Mouse (Mus musculus): ENCODE data around the gene Ctsz. TPM values are rescaled to one million over a fixed set of nuclear protein-coding genes. Genes with fewer than 3 reads are reported as not detected.

Gene Ctsz
- polyA plus RNA-seq (2015; fragmentation: Nextera tagmentation; extraction: Ambion mirVana) = 106 and 155 TPM in 2 replicates

GRCm38 (mm10) chr2:174438737-174439449 is at the start of gene Ctsz:
Gene Ctsz, minus strand, starts transcription at chr2:174439039.

GRCm38 (mm10) chr2:174472818-174473549 is 34.1 kb upstream of the Ctsz start, which contains the start of gene Prelid3b:
Gene Prelid3b, minus strand, starts transcription at chr2:174473081.

DNA sequence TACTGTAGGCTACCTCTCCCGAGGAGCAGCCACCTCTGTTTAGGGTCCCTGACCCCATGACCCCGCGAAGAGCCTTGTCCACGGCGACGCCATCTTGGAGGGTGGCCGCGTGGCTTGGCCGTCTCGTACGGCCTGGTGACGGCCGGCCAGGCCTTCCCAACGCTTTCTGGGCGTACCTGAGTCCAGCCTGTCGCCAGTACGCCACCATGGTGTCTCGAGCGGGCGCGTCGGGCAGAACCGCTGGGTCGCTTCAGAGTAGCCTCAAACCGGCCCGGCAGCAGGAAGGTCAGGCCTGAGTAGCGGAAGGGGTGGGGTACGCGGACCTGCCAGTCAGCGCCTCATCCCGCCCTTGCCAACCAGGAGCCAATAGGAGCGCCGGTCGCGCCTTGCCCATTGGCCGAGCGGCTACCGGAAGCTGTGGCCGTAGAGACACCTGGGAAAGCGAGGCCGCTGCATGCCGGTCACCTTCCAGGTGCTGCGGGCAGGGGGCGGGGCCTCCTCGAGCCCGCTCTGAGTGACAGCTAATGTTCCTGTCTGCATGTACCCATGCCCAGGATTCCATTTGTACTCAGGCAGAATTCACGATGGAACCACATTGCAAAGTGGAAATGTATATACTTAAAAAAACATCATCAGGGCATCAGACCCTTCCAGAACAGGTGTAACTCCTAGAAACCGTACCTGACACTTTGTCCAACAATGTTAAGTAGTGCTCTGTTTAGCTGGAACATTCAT is 25.1 kb upstream of the Ctsz start, which contains the start of gene Atp5e:
Atp5e (minus strand) TSS at position 317 of the 735 bp plus-strand sequence.

DNA sequence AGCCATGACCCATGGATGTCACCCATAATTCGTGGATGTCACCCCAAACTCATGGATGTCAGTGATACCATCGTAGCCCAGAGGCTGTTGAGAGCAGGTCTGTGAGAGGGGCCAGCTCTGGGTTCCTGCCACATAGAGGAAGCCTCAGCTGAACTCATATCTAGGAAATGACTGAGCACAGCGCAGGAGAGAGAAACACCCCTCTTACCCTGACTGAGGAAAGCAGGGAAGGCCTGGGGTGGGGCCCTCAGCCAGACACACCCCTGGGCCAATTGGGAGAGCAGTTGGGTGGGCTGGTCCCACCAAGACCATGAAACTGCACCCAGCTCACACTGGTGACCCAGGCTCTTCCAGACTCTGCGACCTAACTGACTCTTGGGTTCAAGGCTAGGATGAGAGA is 11.5 kb upstream of the Ctsz start, which contains the start of gene Tubb1:
Tubb1 (plus strand) TSS at position 343 of the 400 bp plus-strand sequence.

DNA sequence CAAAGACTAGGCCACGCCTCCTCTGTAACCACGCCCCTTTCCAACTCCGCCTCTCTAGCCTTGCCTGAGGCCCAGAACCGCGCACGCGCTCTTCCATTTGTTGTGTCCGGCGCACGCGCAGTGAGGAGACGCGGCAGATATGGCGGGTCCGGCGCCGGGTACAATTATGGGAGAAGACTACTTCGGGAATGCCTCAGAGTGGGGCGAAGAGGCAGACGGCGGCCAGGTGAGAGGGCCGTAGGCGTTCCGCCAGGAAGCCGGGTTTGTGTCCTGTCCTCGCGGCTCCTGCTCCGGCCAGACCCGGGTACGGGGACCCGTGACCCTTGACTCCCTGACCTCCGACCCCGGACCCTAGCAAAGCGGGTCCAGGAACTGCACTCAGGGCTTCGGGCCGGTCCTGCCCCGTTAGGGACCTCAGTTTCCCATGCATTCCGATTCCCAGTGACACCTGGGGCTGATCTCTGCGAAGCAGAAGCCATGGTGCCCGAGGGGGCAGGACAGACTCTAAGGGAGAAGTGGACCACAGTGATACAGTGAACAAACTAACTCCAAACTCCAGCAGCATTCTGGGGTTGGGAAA is 23.0 kb downstream of the Ctsz start, which contains the start of gene Nelfcd:
Nelfcd (plus strand) TSS at position 74 of the 580 bp plus-strand sequence.

Other genes with a start within 250 kb of the Ctsz start
- gene Gnas, start 154.7 kb downstream of the Ctsz start, polyA plus RNA-seq (2015; fragmentation: Nextera tagmentation; extraction: Ambion mirVana) = 1,236 and 1,513 TPM in 2 replicates
- 12.5 and 21.2 TPM in 2 replicates for gene Gm20721, start 92.3 kb downstream of the Ctsz start, polyA plus RNA-seq (2015; fragmentation: Nextera tagmentation; extraction: Ambion mirVana)
- 35.8 and 37.8 TPM in 2 replicates for gene Nelfcd, start 23.2 kb downstream of the Ctsz start, polyA plus RNA-seq (2015; fragmentation: Nextera tagmentation; extraction: Ambion mirVana)
- gene Tubb1, start 11.7 kb upstream of the Ctsz start, polyA plus RNA-seq (2015; fragmentation: Nextera tagmentation; extraction: Ambion mirVana) = 0.33 and 1.2 TPM in 2 replicates
- gene Atp5e, start 25.1 kb upstream of the Ctsz start, polyA plus RNA-seq (2015; fragmentation: Nextera tagmentation; extraction: Ambion mirVana) = 699 and 752 TPM in 2 replicates
- gene Prelid3b, start 34.0 kb upstream of the Ctsz start, polyA plus RNA-seq (2015; fragmentation: Nextera tagmentation; extraction: Ambion mirVana) = 83.4 and 86.0 TPM in 2 replicates
- not detected in 2 replicates for gene Zfp831, start 204.5 kb upstream of the Ctsz start, polyA plus RNA-seq (2015; fragmentation: Nextera tagmentation; extraction: Ambion mirVana)